Mouse (Mus musculus) liver, embryonic 12.5 days (tissue): ENCODE measurements at regions not wholly inside any gene's neighbourhood (a gene's known extent, or its start where the extent isn't known, plus 50 kb on each side); places are given as distances from the start of the nearest gene placed in this dataset.

Experiments
- ATAC-seq: fragments of 200-750 bp; cut with Nextera tagmentation; 2 replicates; pipeline ENCODE4 v1.8.0; 2017; ENCODE audit warnings: moderate number of reproducible peaks, mild to moderate bottlenecking, moderate library complexity
- H3K27ac ChIP-seq: fragments of 300-500 bp; sonication (generic); 2 replicates; pipeline ENCODE4 v1.5.1; 2016; ENCODE audit warnings: mild to moderate bottlenecking
- H3K27me3 ChIP-seq: fragments of 300-500 bp; sonication (generic); replicated peaks from 2 replicates; pipeline ENCODE4 v1.6.1; 2016; ENCODE audit warnings: mild to moderate bottlenecking, moderate library complexity
- H3K36me3 ChIP-seq: fragments of 300-500 bp; sonication (generic); 2 replicates; pipeline ENCODE4 v1.6.1; 2016; ENCODE audit warnings: mild to moderate bottlenecking, moderate library complexity
- H3K4me1 ChIP-seq: fragments of 300-500 bp; sonication (generic); 2 replicates; pipeline ENCODE4 v1.6.1; 2016
- H3K4me2 ChIP-seq: fragments of 300-500 bp; sonication (generic); 2 replicates; pipeline ENCODE4 v1.6.1; 2016; ENCODE audit warnings: mild to moderate bottlenecking, moderate library complexity
- H3K4me3 ChIP-seq: fragments of 300-500 bp; sonication (generic); 2 replicates; pipeline ENCODE4 v1.5.1; 2016; ENCODE audit warnings: mild to moderate bottlenecking, moderate library complexity
- H3K9ac ChIP-seq: fragments of 300-500 bp; sonication (generic); 2 replicates; pipeline ENCODE4 v1.6.1; 2016; ENCODE audit warnings: mild to moderate bottlenecking, moderate library complexity
- H3K9me3 ChIP-seq: fragments of 300-500 bp; sonication (generic); replicated peaks from 2 replicates; pipeline ENCODE4 v1.6.1; 2016; ENCODE audit warnings: mild to moderate bottlenecking, moderate library complexity
- WGBS: fragments of 180-500 bp; shearing (Covaris S2); methylation state at CpG from one replicate; pipeline ENCODE4 v1.1.7; 2016; ENCODE audit not compliant: insufficient replicate concordance; 5-methylcytosine and 5-hydroxymethylcytosine counted together

- Histone ChIP-seq H3K27ac (no peak overlapping the region), H3K4me3 (no peak overlapping the region), H3K4me2 (no peak overlapping the region), H3K9me3 (no peaks in the 10 kb centered on the region), H3K4me1 (no peaks in the 10 kb centered on the region), H3K36me3 (no peaks in the 10 kb centered on the region), H3K27me3 (no peaks in the 10 kb centered on the region), H3K9ac (no peak overlapping the region)
- no peak for ATAC-seq
- WGBS, result 57% methylated on average over 15 of the region's 15 CpGs
Observed at GRCm38 (mm10) chr8:88972993-88973690, 70.8 kb downstream of the Sall1 start.

- no peak overlapping the region for H3K4me2 ChIP-seq
- no peaks in the 10 kb centered on the region for H3K36me3 ChIP-seq
- H3K27me3 ChIP-seq, result no peaks in the 10 kb centered on the region
- no peaks in the 10 kb centered on the region for H3K4me1 ChIP-seq
- H3K27ac ChIP-seq, result no peak overlapping the region
- no peak overlapping the region for H3K4me3 ChIP-seq
- no peak for ATAC-seq
- 0 out of 2 replicates have a peak, but pooled peaks cover 3% of the 10 kb centered on the region for H3K9me3 ChIP-seq
- no peak overlapping the region for H3K9ac ChIP-seq
Observed at GRCm38 (mm10) chr8:88958843-88959242, 85.1 kb downstream of the Sall1 start.

- H3K27me3 ChIP-seq, result no peaks in the 10 kb centered on the region
- H3K9ac ChIP-seq, result no peak overlapping the region
- 0 out of 2 replicates have a peak, but pooled peaks cover 3% of the 10 kb centered on the region for H3K9me3 ChIP-seq
- H3K4me2 ChIP-seq, result no peak overlapping the region
- no peak overlapping the region for H3K4me3 ChIP-seq
- no peaks in the 10 kb centered on the region for H3K4me1 ChIP-seq
- H3K36me3 ChIP-seq, result no peaks in the 10 kb centered on the region
- no peak overlapping the region for H3K27ac ChIP-seq
- WGBS, result 55% methylated on average over 2 of the region's 2 CpGs
- no peak for ATAC-seq
Observed at GRCm38 (mm10) chr8:88953178-88953577, 90.8 kb downstream of the Sall1 start.

GRCm38 (mm10) chr8:88951829-88952155 lies 92.2 kb downstream of the Sall1 start:
- Histone ChIP-seq H3K9me3 (no peaks in the 10 kb centered on the region), H3K27ac (no peak overlapping the region), H3K4me1 (no peaks in the 10 kb centered on the region), H3K9ac (no peak overlapping the region), H3K4me3 (no peak overlapping the region), H3K4me2 (no peak overlapping the region), H3K27me3 (no peaks in the 10 kb centered on the region), H3K36me3 (no peaks in the 10 kb centered on the region)
- ATAC-seq, result no peak
- 74% methylated on average over 7 of the region's 7 CpGs for WGBS

GRCm38 (mm10) chr8:88951145-88951828 lies 92.7 kb downstream of the Sall1 start:
- H3K4me2 ChIP-seq, result no peak overlapping the region
- H3K4me1 ChIP-seq, result no peaks in the 10 kb centered on the region
- H3K9ac ChIP-seq, result no peak overlapping the region
- H3K9me3 ChIP-seq, result no peaks in the 10 kb centered on the region
- no peaks in the 10 kb centered on the region for H3K27me3 ChIP-seq
- H3K36me3 ChIP-seq, result no peaks in the 10 kb centered on the region
- H3K27ac ChIP-seq, result no peak overlapping the region
- WGBS, result 73% methylated on average over 16 of the region's 16 CpGs
- H3K4me3 ChIP-seq, result no peak overlapping the region
- ATAC-seq, result no peak

GRCm38 (mm10) chr8:88949975-88950374 lies 94.0 kb downstream of the Sall1 start:
- 71% methylated on average over 6 of the region's 6 CpGs for WGBS
- Histone ChIP-seq H3K4me1 (no peaks in the 10 kb centered on the region), H3K4me3 (no peak overlapping the region), H3K27me3 (no peaks in the 10 kb centered on the region), H3K9me3 (no peaks in the 10 kb centered on the region), H3K9ac (no peak overlapping the region), H3K27ac (no peak overlapping the region), H3K4me2 (no peak overlapping the region), H3K36me3 (no peaks in the 10 kb centered on the region)
- no peak for ATAC-seq

- Histone ChIP-seq H3K9me3 (no peaks in the 10 kb centered on the region), H3K36me3 (no peaks in the 10 kb centered on the region), H3K4me3 (no peak overlapping the region), H3K27ac (no peak overlapping the region), H3K9ac (no peak overlapping the region), H3K27me3 (no peaks in the 10 kb centered on the region), H3K4me2 (no peak overlapping the region), H3K4me1 (no peaks in the 10 kb centered on the region)
- no peak for ATAC-seq
- WGBS, result 72% methylated on average over 16 of the region's 16 CpGs
Observed at GRCm38 (mm10) chr8:88948981-88949380, 95.0 kb downstream of the Sall1 start.

GRCm38 (mm10) chr8:88948328-88948727 lies 95.6 kb downstream of the Sall1 start:
- H3K4me1 ChIP-seq, result no peaks in the 10 kb centered on the region
- H3K4me3 ChIP-seq, result no peak overlapping the region
- no peak overlapping the region for H3K27ac ChIP-seq
- H3K36me3 ChIP-seq, result no peaks in the 10 kb centered on the region
- WGBS, result 42% methylated on average over 6 of the region's 6 CpGs
- H3K9me3 ChIP-seq, result no peaks in the 10 kb centered on the region
- H3K9ac ChIP-seq, result no peak overlapping the region
- ATAC-seq, result no peak
- no peaks in the 10 kb centered on the region for H3K27me3 ChIP-seq
- H3K4me2 ChIP-seq, result no peak overlapping the region

- H3K4me3 ChIP-seq, result no peak overlapping the region
- no peak overlapping the region for H3K27ac ChIP-seq
- 53% methylated on average over 3 of the region's 3 CpGs for WGBS
- no peak for ATAC-seq
- no peaks in the 10 kb centered on the region for H3K27me3 ChIP-seq
- H3K36me3 ChIP-seq, result no peaks in the 10 kb centered on the region
- H3K4me1 ChIP-seq, result no peaks in the 10 kb centered on the region
- no peak overlapping the region for H3K9ac ChIP-seq
- no peak overlapping the region for H3K4me2 ChIP-seq
- H3K9me3 ChIP-seq, result no peaks in the 10 kb centered on the region
Observed at GRCm38 (mm10) chr8:88947384-88947783, 96.6 kb downstream of the Sall1 start.

GRCm38 (mm10) chr8:88945656-88946055 lies 98.3 kb downstream of the Sall1 start:
- Histone ChIP-seq H3K4me1 (no peaks in the 10 kb centered on the region), H3K9ac (no peak overlapping the region), H3K27ac (no peak overlapping the region), H3K4me2 (no peak overlapping the region), H3K9me3 (no peaks in the 10 kb centered on the region), H3K36me3 (no peaks in the 10 kb centered on the region), H3K4me3 (no peak overlapping the region), H3K27me3 (no peaks in the 10 kb centered on the region)
- no peak for ATAC-seq
- WGBS, result 49% methylated on average over 8 of the region's 8 CpGs

- H3K27me3 ChIP-seq, result no peaks in the 10 kb centered on the region
- 34% methylated on average over 4 of the region's 4 CpGs for WGBS
Observed at GRCm38 (mm10) chr8:88944038-88944437, 99.9 kb downstream of the Sall1 start.

GRCm38 (mm10) chr8:88939071-88939746 lies 104.8 kb downstream of the Sall1 start:
- no peaks in the 10 kb centered on the region for H3K9me3 ChIP-seq
- no peaks in the 10 kb centered on the region for H3K36me3 ChIP-seq
- no peaks in the 10 kb centered on the region for H3K27me3 ChIP-seq
- H3K9ac ChIP-seq, result no peak overlapping the region
- H3K4me2 ChIP-seq, result no peak overlapping the region
- WGBS, result 56% methylated on average over 16 of the region's 16 CpGs
- H3K27ac ChIP-seq, result no peak overlapping the region
- no peak overlapping the region for H3K4me3 ChIP-seq
- ATAC-seq, result no peak
- no peaks in the 10 kb centered on the region for H3K4me1 ChIP-seq

More at GRCm38 (mm10) chr8:88944038-88944437, 99.9 kb downstream of the Sall1 start:
- no peaks in the 10 kb centered on the region for H3K9me3 ChIP-seq
- no peak overlapping the region for H3K4me3 ChIP-seq
- no peak overlapping the region for H3K9ac ChIP-seq
- H3K27ac ChIP-seq, result no peak overlapping the region
- no peak overlapping the region for H3K4me2 ChIP-seq
- no peaks in the 10 kb centered on the region for H3K36me3 ChIP-seq
- ATAC-seq, result no peak
- no peaks in the 10 kb centered on the region for H3K4me1 ChIP-seq
